8 mouse cellular contexts compared by ENCODE assay signal in genomic region chr16:31003592-31004320, GRCm38 (mm10).
DNase-seq lines count a peak whose midpoint lies in the region; ATAC-seq lines count a peak whose summit lies in the region.
"Not testable (repeated sequence)": the region's sequence is repeated elsewhere in the genome, so short reads cannot be mapped to it uniquely, and the experiment has no call there.

No protein-coding gene starts in this region.

- H3K36me3 ChIP-seq in forebrain, embryonic 11.5 days (ENCODE audit: control insufficient read depth, insufficient read depth, low read length); heart, embryonic 14.5 days (ENCODE audit: control insufficient read depth, insufficient read depth, low read length); intestine, embryonic 15.5 days; limb, embryonic 10.5 days: not testable (repeated sequence)

- peak; percentile 51 for ATAC-seq in forebrain, embryonic 11.5 days (replicated peaks; ENCODE audit: low FRiP score)
- not testable (repeated sequence) for ATAC-seq in heart, embryonic 14.5 days (ENCODE audit: insufficient number of reproducible peaks, insufficient read depth, low FRiP score, low read depth)
- peak; percentile 84 for ATAC-seq in intestine, embryonic 15.5 days

- not testable (repeated sequence) for H3K27me3 ChIP-seq in forebrain, embryonic 11.5 days (ENCODE audit: control insufficient read depth, insufficient read depth, low read length); heart, embryonic 14.5 days (ENCODE audit: control insufficient read depth, insufficient read depth, low read length); intestine, embryonic 15.5 days (replicated peaks); limb, embryonic 10.5 days (ENCODE audit: low read depth, poor library complexity, severe bottlenecking)

- not testable (repeated sequence) for H3K4me1 ChIP-seq in forebrain, embryonic 11.5 days (replicated peaks; ENCODE audit: control insufficient read depth, insufficient read depth, low read length)
- H3K4me1 ChIP-seq in heart, embryonic 14.5 days (ENCODE audit: control insufficient read depth in 2 of 2, insufficient read depth in 2 of 2, low read length in 2 of 2), result peaks cover 27 to 43% of the 10 kb centered on the region in 2 experiments
- H3K4me1 ChIP-seq in intestine, embryonic 15.5 days (replicated peaks), result peaks cover 29% of the 10 kb centered on the region
- peaks cover 39% of the 10 kb centered on the region for H3K4me1 ChIP-seq in limb, embryonic 10.5 days

- H3K4me2 ChIP-seq in forebrain, embryonic 11.5 days (ENCODE audit: low read depth, low read length, severe bottlenecking), result peak overlapping the region; percentile 29
- H3K4me2 ChIP-seq in heart, embryonic 14.5 days (ENCODE audit: low read length), result peak overlapping the region; percentile 42
- peak overlapping the region; percentile 47 for H3K4me2 ChIP-seq in intestine, embryonic 15.5 days (replicated peaks)

- not testable (repeated sequence) for H3K9ac ChIP-seq in forebrain, embryonic 11.5 days (ENCODE audit: low read length); intestine, embryonic 15.5 days
- H3K9ac ChIP-seq in heart, embryonic 14.5 days (ENCODE audit: low read length), result peak overlapping the region; percentile 44; the same call in 1 of the 2 replicates

- not testable (repeated sequence) for H3K27ac ChIP-seq in forebrain, embryonic 11.5 days (ENCODE audit: low read depth, low read length)
- H3K27ac ChIP-seq in heart, embryonic 14.5 days (replicated peaks in 1 of 2; ENCODE audit: control insufficient read depth in 1 of 2, insufficient read depth in 1 of 2, low read depth in 2 of 2, low read length in 2 of 2), result peak overlapping the region; percentile 72 to 76
- peak overlapping the region; percentile 63 for H3K27ac ChIP-seq in intestine, embryonic 15.5 days
- peak overlapping the region; percentile 53 for H3K27ac ChIP-seq in limb, embryonic 10.5 days

- WGBS in forebrain, embryonic 11.5 days, result 11% methylated on average over 10 of the region's 10 CpGs
- 7% methylated on average over 10 of the region's 10 CpGs for whole genome bisulfite sequencing in heart, embryonic 14.5 days
- 9% methylated on average over 10 of the region's 10 CpGs for WGBS in intestine, embryonic 15.5 days
- 14% methylated on average over 10 of the region's 10 CpGs for WGBS in limb, embryonic 10.5 days

- not testable (repeated sequence) for H3K9me3 ChIP-seq in forebrain, embryonic 11.5 days (ENCODE audit: control insufficient read depth, low read length); heart, embryonic 14.5 days (ENCODE audit: control insufficient read depth, low read length); intestine, embryonic 15.5 days; limb, embryonic 10.5 days (replicated peaks)

- not testable (repeated sequence) for H3K4me3 ChIP-seq in forebrain, embryonic 11.5 days (ENCODE audit: low read depth, low read length); heart, embryonic 14.5 days (ENCODE audit: control insufficient read depth in 1 of 2, insufficient read depth in 1 of 2, low read depth in 1 of 2, low read length in 2 of 2); intestine, embryonic 15.5 days (replicated peaks)
- 0 out of 2 replicates have a peak overlapping the region, but pooled peaks have one; percentile 10 for H3K4me3 ChIP-seq in limb, embryonic 10.5 days

- peak; percentile 33 for DNase-seq in adrenal gland, adult 8-10 months
- DNase-seq in forebrain, embryonic 11.5 days (ENCODE audit: low spot score), result peak; percentile 57
- peak; percentile 58 for DNase-seq in limb, embryonic 10.5 days (ENCODE audit: low spot score)
- peak; percentile 75 for DNase-seq in lung, postnatal 10 days
- DNase-seq in ovary, adult 18-20 months (ENCODE audit: low spot score), result peak; percentile 21
- peak; percentile 47 for DNase-seq in yolk sac, embryonic 10.5 days (ENCODE audit: low spot score)

Comparison
In these comparisons a context has a peak if more than half of its experiments do, and no peak if none do; other contexts are left out.
1. DNase-seq: peak in every context shown above with its lines; median percentile 75 in lung, postnatal 10 days; 58 in limb, embryonic 10.5 days; 57 in forebrain, embryonic 11.5 days; 47 in yolk sac, embryonic 10.5 days; 33 in adrenal gland, adult 8-10 months; 21 in ovary, adult 18-20 months.